14 mouse cellular contexts compared by ENCODE assay signal in the genomic region with DNA sequence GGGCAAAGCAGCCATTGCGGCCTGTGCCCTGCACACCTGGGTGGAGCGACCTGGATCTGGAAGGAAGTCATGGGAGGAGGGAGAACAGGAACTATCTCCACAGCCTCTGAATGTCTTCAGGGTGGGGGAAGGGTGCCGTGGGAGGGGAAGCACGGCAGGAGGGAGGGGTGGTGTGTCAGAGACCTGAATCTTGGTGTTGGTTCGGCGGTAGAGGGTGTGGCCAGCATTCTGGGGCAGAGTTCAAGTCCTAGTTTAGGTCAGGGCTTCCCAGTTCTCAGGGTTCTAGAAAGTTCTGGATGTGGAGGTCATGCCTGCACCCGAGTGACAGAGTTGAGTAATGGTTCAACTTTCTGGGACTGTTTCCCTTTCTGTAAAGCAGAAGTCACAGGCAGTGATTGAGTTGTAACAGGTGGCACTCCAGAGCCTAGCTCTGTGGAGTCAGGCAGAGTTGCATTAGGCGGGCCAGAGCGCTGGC. TPM values are rescaled to one million over a fixed set of nuclear protein-coding genes. Genes with fewer than 3 reads are reported as not detected.
A peak's percentile ranks its signal among the peaks of the same experiment; 100 is the strongest.
DNase-seq lines count a peak whose midpoint lies in the region; ATAC-seq and TF ChIP-seq lines count a peak whose summit lies in the region.
"Had no signal": no experiment of that assay in that cellular context is flagged by ENCODE, and none has a peak within 500 bp of the region (broad histone marks: within the 10 kb centered on the region; RNA-seq: fewer than 3 reads in every experiment).

No protein-coding gene starts in this region.

- no peak overlapping the region for H3K27ac ChIP-seq in kidney, adult 2 months (ENCODE audit: insufficient read depth, low read depth, low read length)
- no peak overlapping the region for H3K27ac ChIP-seq in kidney, embryonic 15.5 days
- no peak overlapping the region for H3K27ac ChIP-seq in midbrain, embryonic 15.5 days
- no peak overlapping the region for H3K27ac ChIP-seq in forebrain, embryonic 12.5 days

- H3K4me2 ChIP-seq in kidney, embryonic 15.5 days: no peak overlapping the region
- H3K4me2 ChIP-seq in midbrain, embryonic 15.5 days: no peak overlapping the region
- H3K4me2 ChIP-seq in forebrain, embryonic 12.5 days: no peak overlapping the region

- peaks cover 7% of the 10 kb centered on the region; the same call in 1 of the 2 replicates for H3K4me1 ChIP-seq in kidney, adult 2 months (ENCODE audit: control insufficient read depth, insufficient read depth, low read length)
- H3K4me1 ChIP-seq in kidney, embryonic 15.5 days: peaks cover 22% of the 10 kb centered on the region
- H3K4me1 ChIP-seq in midbrain, embryonic 15.5 days: no peaks in the 10 kb centered on the region
- no peaks in the 10 kb centered on the region for H3K4me1 ChIP-seq in forebrain, embryonic 12.5 days

- H3K9ac ChIP-seq in kidney, embryonic 15.5 days: no peak overlapping the region
- H3K9ac ChIP-seq in midbrain, embryonic 15.5 days: no peak overlapping the region
- no peak overlapping the region for H3K9ac ChIP-seq in forebrain, embryonic 12.5 days

- H3K9me3 ChIP-seq in kidney, embryonic 15.5 days (replicated peaks): no peaks in the 10 kb centered on the region
- H3K9me3 ChIP-seq in midbrain, embryonic 15.5 days: no peaks in the 10 kb centered on the region
- no peaks in the 10 kb centered on the region for H3K9me3 ChIP-seq in forebrain, embryonic 12.5 days

- no peaks in the 10 kb centered on the region for H3K27me3 ChIP-seq in kidney, adult 2 months (replicated peaks; ENCODE audit: control insufficient read depth, insufficient read depth, low read length)
- H3K27me3 ChIP-seq in kidney, embryonic 15.5 days: 0 out of 2 replicates have a peak, but pooled peaks cover 3% of the 10 kb centered on the region
- no peaks in the 10 kb centered on the region for H3K27me3 ChIP-seq in C2C12 (ENCODE audit: control insufficient read depth, insufficient read depth, insufficient read length)
- no peaks in the 10 kb centered on the region for H3K27me3 ChIP-seq in midbrain, embryonic 15.5 days (replicated peaks)
- peaks cover 29% of the 10 kb centered on the region for H3K27me3 ChIP-seq in forebrain, embryonic 12.5 days

- TF ChIP-seq CTCF in kidney, adult 2 months (conservative IDR thresholded peaks at IDR 0.05; ENCODE audit: insufficient read depth, insufficient read length, low read depth, low read length): no peak
- TF ChIP-seq CTCF in C2C12 (IDR thresholded peaks at IDR 0.05; ENCODE audit: control insufficient read depth, insufficient read depth, insufficient read length): no peak

- ATAC-seq in kidney, embryonic 15.5 days (replicated peaks; ENCODE audit: low FRiP score): no peak
- no peak for ATAC-seq in midbrain, embryonic 15.5 days (replicated peaks)
- no peak for ATAC-seq in forebrain, embryonic 12.5 days (ENCODE audit: low FRiP score)
- ATAC-seq: hindbrain, embryonic 16.5 days had no signal

- no peak for TF ChIP-seq POLR2A in kidney, adult 2 months (IDR thresholded peaks at IDR 0.05; ENCODE audit: low read depth, low read length)

- no peaks in the 10 kb centered on the region for H3K79me2 ChIP-seq in C2C12 (ENCODE audit: control insufficient read depth, insufficient read depth)

- peak; percentile 23 to 64 for DNase-seq in adrenal gland, adult (ENCODE audit: inconsistent age in 2 of 2, low spot score in 1 of 2)
- DNase-seq in adrenal gland, postnatal 36 days: no peak
- peak; percentile 70 for DNase-seq in kidney, adult 2 months
- DNase-seq in lung, postnatal 36 days: peak; percentile 70
- DNase-seq: adrenal gland, postnatal 14 days; cerebellum, postnatal 14 days; liver had no signal

- H3K79me3 ChIP-seq in C2C12 (ENCODE audit: low read depth): no peaks in the 10 kb centered on the region

- 32% methylated on average over 9 of the region's 9 CpGs for WGBS in kidney, adult 2 months
- 51% methylated on average over 9 of the region's 9 CpGs for whole genome bisulfite sequencing in kidney, embryonic 15.5 days
- WGBS in midbrain, embryonic 15.5 days: 69% methylated on average over 9 of the region's 9 CpGs
- 73% methylated on average over 9 of the region's 9 CpGs for WGBS in forebrain, embryonic 12.5 days

- no peak overlapping the region for H3K4me3 ChIP-seq in kidney, adult 2 months (ENCODE audit: insufficient read depth, low read depth, low read length)
- no peak overlapping the region for H3K4me3 ChIP-seq in kidney, embryonic 15.5 days (replicated peaks)
- H3K4me3 ChIP-seq in C2C12 (ENCODE audit: insufficient read depth, poor library complexity, severe bottlenecking): no peak overlapping the region
- H3K4me3 ChIP-seq in midbrain, embryonic 15.5 days: no peak overlapping the region
- no peak overlapping the region for H3K4me3 ChIP-seq in forebrain, embryonic 12.5 days (replicated peaks)

- no peak overlapping the region for H3ac ChIP-seq in C2C12 (ENCODE audit: control insufficient read depth, insufficient read length, low read depth)

- no peaks in the 10 kb centered on the region for H3K36me3 ChIP-seq in kidney, adult 2 months (ENCODE audit: control insufficient read depth, insufficient read depth, low read length)
- H3K36me3 ChIP-seq in kidney, embryonic 15.5 days: no peaks in the 10 kb centered on the region
- H3K36me3 ChIP-seq in C2C12 (ENCODE audit: control insufficient read depth, insufficient read depth): no peaks in the 10 kb centered on the region
- no peaks in the 10 kb centered on the region for H3K36me3 ChIP-seq in midbrain, embryonic 15.5 days (replicated peaks)
- H3K36me3 ChIP-seq in forebrain, embryonic 12.5 days (replicated peaks): no peaks in the 10 kb centered on the region

TF ChIP-seq in C2C12, 6 proteins besides CTCF, POLR2A, EP300 and RAD21:
- TF ChIP-seq MYOD1 (IDR thresholded peaks at IDR 0.05; ENCODE audit: control insufficient read depth, insufficient read length, low read depth) (peak; percentile 63), FOSL1 (IDR thresholded peaks at IDR 0.05; ENCODE audit: insufficient read depth, low read length, poor library complexity, severe bottlenecking) (no peak)

RNA-seq across cellular contexts. Expression of a gene that starts 1.5 kb away (rescaled TPM):
- not detected for total RNA-seq in adrenal gland, postnatal 36 days (2021)
- 0.61 and 0.99 TPM in 2 replicates for polyA plus RNA-seq in kidney, adult 2 months (2012; rRNA removed)
- 0.55 and 0.83 TPM in 2 replicates for polyA plus RNA-seq in kidney, embryonic 15.5 days (2015; fragmentation: Nextera tagmentation; extraction: Ambion mirVana)
- polyA plus RNA-seq in C2C12 (2012; fragmentation: generic; extraction: Trizol): not detected
- polyA plus RNA-seq in midbrain, embryonic 15.5 days (2015; fragmentation: Nextera tagmentation; extraction: Ambion mirVana): not detected in 2 replicates
- polyA plus RNA-seq in forebrain, embryonic 12.5 days (2016; fragmentation: Nextera tagmentation; extraction: Ambion mirVana): not detected in 2 replicates
- total RNA-seq: layer of hippocampus, postnatal 25 days had no signal
- polyA plus RNA-seq: heart, embryonic 14.5 days had no signal

RNA-seq across cellular contexts. Expression of a gene that starts 3.7 kb away (rescaled TPM):
- total RNA-seq in adrenal gland, postnatal 36 days (2021): 1 to 10 TPM in 1 of 2 experiments, under 1 TPM in 1; 0.33 to 1.2 TPM
- 81.6 and 113 TPM in 2 replicates for polyA plus RNA-seq in kidney, adult 2 months (2012; rRNA removed)
- 7.6 and 9.4 TPM in 2 replicates for polyA plus RNA-seq in kidney, embryonic 15.5 days (2015; fragmentation: Nextera tagmentation; extraction: Ambion mirVana)
- 0.01 TPM for polyA plus RNA-seq in C2C12 (2012; fragmentation: generic; extraction: Trizol)
- 0.15 and 0.46 TPM in 2 replicates for polyA plus RNA-seq in midbrain, embryonic 15.5 days (2015; fragmentation: Nextera tagmentation; extraction: Ambion mirVana)
- polyA plus RNA-seq in forebrain, embryonic 12.5 days (2016; fragmentation: Nextera tagmentation; extraction: Ambion mirVana): 0.14 and 0.17 TPM in 2 replicates

RNA-seq across cellular contexts. Expression of a gene that starts 16.6 kb away (rescaled TPM):
- total RNA-seq in adrenal gland, postnatal 36 days (2021): not detected
- polyA plus RNA-seq in kidney, adult 2 months (2012; rRNA removed): 0.03 and 0.12 TPM in 2 replicates
- 0.03 and 0.09 TPM in 2 replicates for polyA plus RNA-seq in kidney, embryonic 15.5 days (2015; fragmentation: Nextera tagmentation; extraction: Ambion mirVana)
- 0.01 TPM for polyA plus RNA-seq in C2C12 (2012; fragmentation: generic; extraction: Trizol)
- 0.05 and 0.14 TPM in 2 replicates for polyA plus RNA-seq in midbrain, embryonic 15.5 days (2015; fragmentation: Nextera tagmentation; extraction: Ambion mirVana)
- polyA plus RNA-seq in forebrain, embryonic 12.5 days (2016; fragmentation: Nextera tagmentation; extraction: Ambion mirVana): 0.04 and 0.10 TPM in 2 replicates
- polyA plus RNA-seq: heart, embryonic 14.5 days; hindbrain, embryonic 16.5 days had no signal

RNA-seq across cellular contexts. Expression of a gene that starts 21.1 kb away (rescaled TPM):
- total RNA-seq in adrenal gland, postnatal 36 days (2021): 100 to 1,000 TPM; 219 to 227 TPM
- polyA plus RNA-seq in kidney, adult 2 months (2012; rRNA removed): 158 and 201 TPM in 2 replicates
- 59.9 and 68.1 TPM in 2 replicates for polyA plus RNA-seq in kidney, embryonic 15.5 days (2015; fragmentation: Nextera tagmentation; extraction: Ambion mirVana)
- polyA plus RNA-seq in C2C12 (2012; fragmentation: generic; extraction: Trizol): 128 TPM
- polyA plus RNA-seq in midbrain, embryonic 15.5 days (2015; fragmentation: Nextera tagmentation; extraction: Ambion mirVana): 83.0 and 94.4 TPM in 2 replicates
- 153 and 165 TPM in 2 replicates for polyA plus RNA-seq in forebrain, embryonic 12.5 days (2016; fragmentation: Nextera tagmentation; extraction: Ambion mirVana)

RNA-seq across cellular contexts. Expression of a gene that starts 34.6 kb away (rescaled TPM):
- 10 to 100 TPM; 68.6 to 78.2 TPM for total RNA-seq in adrenal gland, postnatal 36 days (2021)
- polyA plus RNA-seq in kidney, adult 2 months (2012; rRNA removed): 29.7 and 31.1 TPM in 2 replicates
- 15.5 and 18.6 TPM in 2 replicates for polyA plus RNA-seq in kidney, embryonic 15.5 days (2015; fragmentation: Nextera tagmentation; extraction: Ambion mirVana)
- 14.4 TPM for polyA plus RNA-seq in C2C12 (2012; fragmentation: generic; extraction: Trizol)
- 473 and 487 TPM in 2 replicates for polyA plus RNA-seq in midbrain, embryonic 15.5 days (2015; fragmentation: Nextera tagmentation; extraction: Ambion mirVana)
- polyA plus RNA-seq in forebrain, embryonic 12.5 days (2016; fragmentation: Nextera tagmentation; extraction: Ambion mirVana): 87.8 and 95.4 TPM in 2 replicates

Comparison
In these comparisons a context has a peak if more than half of its experiments do, and no peak if none do; other contexts are left out.
1. DNase-seq: peak in adrenal gland, adult (2 of 2), kidney, adult 2 months (single experiment) and lung, postnatal 36 days (single experiment); none in adrenal gland, postnatal 36 days (0 of 2).